11 mouse cellular contexts compared by ENCODE assay signal in genomic region chr4:43874501-43874900, GRCm38 (mm10). TPM values are rescaled to one million over a fixed set of nuclear protein-coding genes. Genes with fewer than 3 reads are reported as not detected.
DNase-seq lines count a peak whose midpoint lies in the region; ATAC-seq and TF ChIP-seq lines count a peak whose summit lies in the region.
"Had no signal": no experiment of that assay in that cellular context is flagged by ENCODE, and none has a peak within 500 bp of the region (broad histone marks: within the 10 kb centered on the region; RNA-seq: fewer than 3 reads in every experiment).

No protein-coding gene starts in this region.

- H3K4me3 ChIP-seq in liver, embryonic 11.5 days (ENCODE audit: low read depth, low read length) = peak overlapping the region; percentile 90; the same call in 1 of the 2 replicates
- H3K4me3 ChIP-seq in liver, postnatal 0 days (ENCODE audit: low read depth, low read length) = no peak overlapping the region; the same call in 1 of the 2 replicates
- H3K4me3 ChIP-seq in forebrain, embryonic 14.5 days (ENCODE audit: low read depth, low read length) = peak overlapping the region; percentile 84
- peak overlapping the region; percentile 93 for H3K4me3 ChIP-seq in limb, embryonic 15.5 days
- H3K4me3 ChIP-seq in stomach, embryonic 15.5 days (replicated peaks) = no peak overlapping the region

- H3K4me1 ChIP-seq in liver, embryonic 11.5 days (replicated peaks; ENCODE audit: control insufficient read depth, insufficient read depth, low read length) = peaks cover 5% of the 10 kb centered on the region; the same call in 1 of the 2 replicates
- peaks cover 10% of the 10 kb centered on the region for H3K4me1 ChIP-seq in liver, postnatal 0 days (ENCODE audit: insufficient read depth)
- peaks cover 4% of the 10 kb centered on the region; the same call in 1 of the 2 replicates for H3K4me1 ChIP-seq in forebrain, embryonic 14.5 days (ENCODE audit: control insufficient read depth, insufficient read depth, low read length)
- peaks cover 19% of the 10 kb centered on the region for H3K4me1 ChIP-seq in limb, embryonic 15.5 days
- peaks cover 10% of the 10 kb centered on the region for H3K4me1 ChIP-seq in stomach, embryonic 15.5 days

- no peaks in the 10 kb centered on the region for H3K36me3 ChIP-seq in liver, embryonic 11.5 days (ENCODE audit: control insufficient read depth, insufficient read depth, low read length)
- H3K36me3 ChIP-seq in liver, postnatal 0 days (replicated peaks; ENCODE audit: insufficient read depth, low read length) = no peaks in the 10 kb centered on the region
- H3K36me3 ChIP-seq in forebrain, embryonic 14.5 days (ENCODE audit: control insufficient read depth, insufficient read depth, low read length) = no peaks in the 10 kb centered on the region
- H3K36me3 ChIP-seq in limb, embryonic 15.5 days = no peaks in the 10 kb centered on the region
- H3K36me3 ChIP-seq in stomach, embryonic 15.5 days = no peaks in the 10 kb centered on the region

- 42% methylated on average over 7 of the region's 7 CpGs for WGBS in liver, embryonic 11.5 days
- 37% methylated on average over 7 of the region's 7 CpGs for WGBS in liver, postnatal 0 days (ENCODE audit: insufficient replicate concordance)
- 44% methylated on average over 7 of the region's 7 CpGs for WGBS in forebrain, embryonic 14.5 days
- 46% methylated on average over 7 of the region's 7 CpGs for WGBS in limb, embryonic 15.5 days
- WGBS in stomach, embryonic 15.5 days = 24% methylated on average over 7 of the region's 7 CpGs

- no peaks in the 10 kb centered on the region for H3K9me3 ChIP-seq in liver, embryonic 11.5 days (ENCODE audit: control insufficient read depth, low read length)
- H3K9me3 ChIP-seq in liver, postnatal 0 days (ENCODE audit: low read length) = no peaks in the 10 kb centered on the region
- H3K9me3 ChIP-seq in forebrain, embryonic 14.5 days (replicated peaks; ENCODE audit: control insufficient read depth, low read length) = no peaks in the 10 kb centered on the region
- no peaks in the 10 kb centered on the region for H3K9me3 ChIP-seq in limb, embryonic 15.5 days
- H3K9me3 ChIP-seq in stomach, embryonic 15.5 days = no peaks in the 10 kb centered on the region

- H3K4me2 ChIP-seq in liver, embryonic 11.5 days = peak overlapping the region; percentile 99
- H3K4me2 ChIP-seq in liver, postnatal 0 days (ENCODE audit: low read depth, low read length) = no peak overlapping the region
- H3K4me2 ChIP-seq in forebrain, embryonic 14.5 days (ENCODE audit: low read length) = peak overlapping the region; percentile 97
- peak overlapping the region; percentile 83 for H3K4me2 ChIP-seq in limb, embryonic 15.5 days
- H3K4me2 ChIP-seq in stomach, embryonic 15.5 days = peak overlapping the region; percentile 90

- H3K27ac ChIP-seq in liver, embryonic 11.5 days (ENCODE audit: low read depth, low read length) = no peak overlapping the region
- no peak overlapping the region for H3K27ac ChIP-seq in liver, postnatal 0 days (ENCODE audit: low read depth)
- no peak overlapping the region for H3K27ac ChIP-seq in forebrain, embryonic 14.5 days (ENCODE audit: low read depth, low read length)
- no peak overlapping the region for H3K27ac ChIP-seq in limb, embryonic 15.5 days
- H3K27ac ChIP-seq in stomach, embryonic 15.5 days = no peak overlapping the region

- no peak for DNase-seq in liver, embryonic 11.5 days (ENCODE audit: low spot score)
- no peak for DNase-seq in liver, postnatal 0 days
- DNase-seq in forebrain, embryonic 14.5 days (ENCODE audit: low spot score) = peak; percentile 53
- no peak for DNase-seq in adrenal gland, postnatal 25 days
- no peak for DNase-seq in adrenal gland, adult 8-10 months
- DNase-seq: layer of hippocampus, postnatal 36 days had no signal

- H3K9ac ChIP-seq in liver, embryonic 11.5 days (ENCODE audit: low read depth, low read length) = peak overlapping the region; percentile 75; the same call in 1 of the 2 replicates
- no peak overlapping the region for H3K9ac ChIP-seq in liver, postnatal 0 days (replicated peaks)
- no peak overlapping the region for H3K9ac ChIP-seq in forebrain, embryonic 14.5 days (ENCODE audit: low read length)
- H3K9ac ChIP-seq in limb, embryonic 15.5 days = no peak overlapping the region
- no peak overlapping the region for H3K9ac ChIP-seq in stomach, embryonic 15.5 days

- no peak for TF ChIP-seq EP300 in liver, postnatal 0 days (IDR thresholded peaks at IDR 0.05; ENCODE audit: low read depth)

- no peak for ATAC-seq in liver, embryonic 11.5 days (replicated peaks; ENCODE audit: low FRiP score)
- ATAC-seq in liver, postnatal 0 days = no peak
- 0 out of 2 replicates have a peak, but pooled peaks have one; percentile 10 for ATAC-seq in forebrain, embryonic 14.5 days
- ATAC-seq in limb, embryonic 15.5 days (ENCODE audit: insufficient number of reproducible peaks, low FRiP score, low TSS enrichment, low read depth) = no peak
- ATAC-seq in stomach, embryonic 15.5 days (ENCODE audit: insufficient read depth, low FRiP score, low read depth) = no peak
- ATAC-seq in megakaryocyte-erythroid progenitor cell, adult 5-6 weeks (replicated peaks; ENCODE audit: low FRiP score, low TSS enrichment, poor library complexity, severe bottlenecking) = no peak

- no peaks in the 10 kb centered on the region for H3K27me3 ChIP-seq in liver, embryonic 11.5 days (replicated peaks; ENCODE audit: control insufficient read depth, insufficient read depth, low read length)
- H3K27me3 ChIP-seq in liver, postnatal 0 days (ENCODE audit: insufficient read depth, low read length) = no peaks in the 10 kb centered on the region
- no peaks in the 10 kb centered on the region for H3K27me3 ChIP-seq in forebrain, embryonic 14.5 days (replicated peaks; ENCODE audit: control insufficient read depth, insufficient read depth, low read length)
- no peaks in the 10 kb centered on the region for H3K27me3 ChIP-seq in limb, embryonic 15.5 days
- H3K27me3 ChIP-seq in stomach, embryonic 15.5 days (replicated peaks) = no peaks in the 10 kb centered on the region

- no peak for TF ChIP-seq CTCF in liver, postnatal 0 days (IDR thresholded peaks at IDR 0.05; ENCODE audit: low read depth)

RNA-seq across cellular contexts. Expression of gene Reck, which starts 0.8 kb away (rescaled TPM):
- 9.1 and 9.6 TPM in 2 replicates for polyA plus RNA-seq in liver, embryonic 11.5 days (2014; fragmentation: Nextera tagmentation; extraction: Ambion mirVana)
- polyA plus RNA-seq in liver, postnatal 0 days (2015; fragmentation: Nextera tagmentation; extraction: Ambion mirVana) = 1.8 and 2.3 TPM in 2 replicates
- polyA plus RNA-seq in forebrain, embryonic 14.5 days (2014; fragmentation: Nextera tagmentation; extraction: Ambion mirVana) = 4.7 and 5.8 TPM in 2 replicates
- 34.6 and 37.9 TPM in 2 replicates for polyA plus RNA-seq in limb, embryonic 15.5 days (2015; fragmentation: Nextera tagmentation; extraction: Ambion mirVana)
- 21.8 and 22.4 TPM in 2 replicates for polyA plus RNA-seq in stomach, embryonic 15.5 days (2015; fragmentation: Nextera tagmentation; extraction: Ambion mirVana)
- total RNA-seq in adrenal gland, postnatal 25 days (2021) = 12.3 and 16.1 TPM in 2 replicates
- total RNA-seq in megakaryocyte-erythroid progenitor cell, adult 5-6 weeks (2014; fragmentation: Nextera tagmentation) = 0.20 TPM in 1 of 2 replicates, not detected in the other
- total RNA-seq in megakaryocyte-erythroid progenitor cell, adult 5-6 weeks (2017) = 0.61 TPM in 1 of 2 replicates, not detected in the other
- 10 to 100 TPM; 21.6 to 45.0 (median 32.0) TPM for total RNA-seq in adrenal gland, adult 8-10 months (2022)

RNA-seq across cellular contexts. Expression of gene Olfr155, which starts 23.1 kb away (rescaled TPM):
- polyA plus RNA-seq in liver, embryonic 11.5 days (2014; fragmentation: Nextera tagmentation; extraction: Ambion mirVana) = not detected in 2 replicates
- not detected in 2 replicates for polyA plus RNA-seq in liver, postnatal 0 days (2015; fragmentation: Nextera tagmentation; extraction: Ambion mirVana)
- not detected in 2 replicates for polyA plus RNA-seq in forebrain, embryonic 14.5 days (2014; fragmentation: Nextera tagmentation; extraction: Ambion mirVana)
- not detected in 2 replicates for polyA plus RNA-seq in limb, embryonic 15.5 days (2015; fragmentation: Nextera tagmentation; extraction: Ambion mirVana)
- not detected in 2 replicates for polyA plus RNA-seq in stomach, embryonic 15.5 days (2015; fragmentation: Nextera tagmentation; extraction: Ambion mirVana)
- total RNA-seq in adrenal gland, postnatal 25 days (2021) = not detected in 2 replicates
- not detected in 2 replicates for total RNA-seq in megakaryocyte-erythroid progenitor cell, adult 5-6 weeks (2014; fragmentation: Nextera tagmentation)
- not detected in 2 replicates for total RNA-seq in megakaryocyte-erythroid progenitor cell, adult 5-6 weeks (2017)
- not detected for total RNA-seq in adrenal gland, adult 8-10 months (2022)
- total RNA-seq: layer of hippocampus, postnatal 36 days; neutrophil, adult 5-6 weeks had no signal
- polyA plus RNA-seq: urinary bladder, adult 2 months had no signal

RNA-seq across cellular contexts. Expression of gene Olfr157, which starts 34.5 kb away (rescaled TPM):
- not detected in 2 replicates for polyA plus RNA-seq in liver, embryonic 11.5 days (2014; fragmentation: Nextera tagmentation; extraction: Ambion mirVana)
- not detected in 2 replicates for polyA plus RNA-seq in liver, postnatal 0 days (2015; fragmentation: Nextera tagmentation; extraction: Ambion mirVana)
- not detected in 2 replicates for polyA plus RNA-seq in forebrain, embryonic 14.5 days (2014; fragmentation: Nextera tagmentation; extraction: Ambion mirVana)
- not detected in 2 replicates for polyA plus RNA-seq in limb, embryonic 15.5 days (2015; fragmentation: Nextera tagmentation; extraction: Ambion mirVana)
- not detected in 2 replicates for polyA plus RNA-seq in stomach, embryonic 15.5 days (2015; fragmentation: Nextera tagmentation; extraction: Ambion mirVana)
- not detected in 2 replicates for total RNA-seq in adrenal gland, postnatal 25 days (2021)
- total RNA-seq in megakaryocyte-erythroid progenitor cell, adult 5-6 weeks (2014; fragmentation: Nextera tagmentation) = not detected in 2 replicates
- not detected in 2 replicates for total RNA-seq in megakaryocyte-erythroid progenitor cell, adult 5-6 weeks (2017)
- not detected for total RNA-seq in adrenal gland, adult 8-10 months (2022)
- total RNA-seq: layer of hippocampus, postnatal 36 days; neutrophil, adult 5-6 weeks had no signal
- polyA plus RNA-seq: urinary bladder, adult 2 months had no signal

RNA-seq across cellular contexts. Expression of gene Olfr156, which starts 50.8 kb away (rescaled TPM):
- polyA plus RNA-seq in liver, embryonic 11.5 days (2014; fragmentation: Nextera tagmentation; extraction: Ambion mirVana) = not detected in 2 replicates
- not detected in 2 replicates for polyA plus RNA-seq in liver, postnatal 0 days (2015; fragmentation: Nextera tagmentation; extraction: Ambion mirVana)
- polyA plus RNA-seq in forebrain, embryonic 14.5 days (2014; fragmentation: Nextera tagmentation; extraction: Ambion mirVana) = not detected in 2 replicates
- not detected in 2 replicates for polyA plus RNA-seq in limb, embryonic 15.5 days (2015; fragmentation: Nextera tagmentation; extraction: Ambion mirVana)
- not detected in 2 replicates for polyA plus RNA-seq in stomach, embryonic 15.5 days (2015; fragmentation: Nextera tagmentation; extraction: Ambion mirVana)
- total RNA-seq in adrenal gland, postnatal 25 days (2021) = not detected in 2 replicates
- total RNA-seq in megakaryocyte-erythroid progenitor cell, adult 5-6 weeks (2014; fragmentation: Nextera tagmentation) = not detected in 2 replicates
- total RNA-seq in megakaryocyte-erythroid progenitor cell, adult 5-6 weeks (2017) = not detected in 2 replicates
- total RNA-seq in adrenal gland, adult 8-10 months (2022) = not detected
- total RNA-seq: layer of hippocampus, postnatal 36 days; neutrophil, adult 5-6 weeks had no signal
- polyA plus RNA-seq: urinary bladder, adult 2 months had no signal

Comparison
In these comparisons a context has a peak if more than half of its experiments do, and no peak if none do; other contexts are left out.
1. H3K4me3 ChIP-seq: peak in liver, embryonic 11.5 days (single experiment), forebrain, embryonic 14.5 days (single experiment) and limb, embryonic 15.5 days (single experiment); none in liver, postnatal 0 days (single experiment) and stomach, embryonic 15.5 days (single experiment).